Mouse (Mus musculus): ENCODE measurements at regions not wholly inside any gene's neighbourhood (a gene's known extent, or its start where the extent isn't known, plus 50 kb on each side); places are given as distances from the start of the nearest gene placed in this dataset.

DNA sequence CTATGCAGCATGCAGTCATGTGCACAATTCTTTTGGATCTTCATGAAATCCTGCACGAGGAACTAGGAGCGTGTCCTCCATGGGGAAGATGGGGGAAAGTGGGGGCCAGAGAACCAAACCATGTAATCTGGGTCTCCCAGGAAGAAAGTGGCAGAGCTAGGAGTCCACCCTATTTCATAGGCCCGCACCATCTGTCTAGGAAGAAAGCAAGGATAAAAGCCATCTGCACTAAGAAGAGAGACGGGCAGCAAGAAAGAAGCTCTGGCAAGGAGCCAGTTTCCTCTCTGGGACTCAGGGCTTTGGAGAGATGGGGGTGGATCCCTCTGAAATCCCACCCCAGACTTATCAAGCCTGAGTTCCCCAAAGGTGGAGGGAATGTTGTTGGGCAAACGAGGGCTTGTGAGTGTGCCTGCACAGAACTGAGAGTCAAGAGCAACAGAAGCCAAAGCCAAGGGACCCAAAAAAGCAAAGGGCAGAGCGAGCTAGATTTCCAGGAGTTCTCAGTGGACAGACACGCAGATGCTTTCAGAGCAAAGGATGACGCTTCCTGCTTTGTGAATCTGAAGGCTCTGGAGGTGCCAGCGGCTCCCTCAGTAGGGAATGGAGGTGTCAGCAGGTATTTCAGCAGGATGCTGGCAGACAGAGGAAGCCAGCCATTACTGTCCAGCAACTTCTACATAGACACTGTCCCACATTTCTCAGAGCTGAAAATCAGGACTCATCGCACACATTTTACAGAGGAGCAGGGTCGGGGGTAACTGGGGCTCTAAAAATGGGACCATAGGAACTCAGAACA, 110.8 kb downstream of the Pja1 start:
- H3K27me3 ChIP-seq (ENCODE audit: control insufficient read depth, insufficient read depth, low read depth, low read length) = peaks cover 2% of the 10 kb centered on the region; the same call in 1 of the 2 replicates
- ATAC-seq (ENCODE audit: low read depth) = no peak
- WGBS (ENCODE audit: insufficient replicate concordance) = 52% methylated on average over 11 of the region's 11 CpGs

DNA sequence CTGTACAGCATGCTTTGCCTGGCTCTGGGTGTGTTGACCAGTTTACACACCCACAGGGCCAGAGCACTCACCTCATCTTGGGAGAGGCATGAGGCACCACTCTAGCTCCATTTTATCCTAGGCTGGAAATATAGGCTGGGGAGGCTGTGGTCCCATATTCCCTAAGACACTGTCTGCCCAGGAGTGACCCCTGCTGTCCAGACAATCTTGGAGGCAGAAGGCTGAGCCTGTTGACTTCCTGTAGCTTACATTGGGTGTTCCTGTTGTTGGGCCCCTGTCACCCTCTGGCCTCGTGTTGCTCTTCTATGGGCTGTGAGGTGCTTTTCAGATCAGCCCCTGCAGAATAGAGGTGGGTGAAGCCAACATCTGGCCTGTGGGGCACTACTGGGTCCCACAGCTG, 112.3 kb downstream of the Pja1 start:
- H3K4me1 ChIP-seq (ENCODE audit: control insufficient read depth, low read depth, low read length) = no peaks in the 10 kb centered on the region
- H3K27ac ChIP-seq (ENCODE audit: low read length) = no peak overlapping the region
- no peak overlapping the region for H3K9ac ChIP-seq (ENCODE audit: low read depth, low read length)
- ATAC-seq (ENCODE audit: low read depth) = no peak
- peaks cover 2% of the 10 kb centered on the region; the same call in 1 of the 2 replicates for H3K27me3 ChIP-seq (ENCODE audit: control insufficient read depth, insufficient read depth, low read depth, low read length)
- no peak overlapping the region for H3K4me2 ChIP-seq (ENCODE audit: low read depth, low read length)
- no peaks in the 10 kb centered on the region for H3K36me3 ChIP-seq (ENCODE audit: control insufficient read depth, insufficient read depth)
- no peak overlapping the region for H3K4me3 ChIP-seq (ENCODE audit: low read depth, low read length)
- H3K9me3 ChIP-seq (replicated peaks; ENCODE audit: control insufficient read depth, low read length) = no peaks in the 10 kb centered on the region
- 7% methylated on average over 1 of the region's 1 CpGs for WGBS (ENCODE audit: insufficient replicate concordance)

More for the DNA sequence above, 110.8 kb downstream of the Pja1 start:
- Histone ChIP-seq H3K9me3 (replicated peaks; ENCODE audit: control insufficient read depth, low read length) (no peaks in the 10 kb centered on the region), H3K36me3 (ENCODE audit: control insufficient read depth, insufficient read depth) (no peaks in the 10 kb centered on the region), H3K4me2 (ENCODE audit: low read depth, low read length) (no peak overlapping the region), H3K4me3 (ENCODE audit: low read depth, low read length) (no peak overlapping the region), H3K4me1 (ENCODE audit: control insufficient read depth, low read depth, low read length) (no peaks in the 10 kb centered on the region), H3K9ac (ENCODE audit: low read depth, low read length) (no peak overlapping the region), H3K27ac (ENCODE audit: low read length) (no peak overlapping the region)

DNA sequence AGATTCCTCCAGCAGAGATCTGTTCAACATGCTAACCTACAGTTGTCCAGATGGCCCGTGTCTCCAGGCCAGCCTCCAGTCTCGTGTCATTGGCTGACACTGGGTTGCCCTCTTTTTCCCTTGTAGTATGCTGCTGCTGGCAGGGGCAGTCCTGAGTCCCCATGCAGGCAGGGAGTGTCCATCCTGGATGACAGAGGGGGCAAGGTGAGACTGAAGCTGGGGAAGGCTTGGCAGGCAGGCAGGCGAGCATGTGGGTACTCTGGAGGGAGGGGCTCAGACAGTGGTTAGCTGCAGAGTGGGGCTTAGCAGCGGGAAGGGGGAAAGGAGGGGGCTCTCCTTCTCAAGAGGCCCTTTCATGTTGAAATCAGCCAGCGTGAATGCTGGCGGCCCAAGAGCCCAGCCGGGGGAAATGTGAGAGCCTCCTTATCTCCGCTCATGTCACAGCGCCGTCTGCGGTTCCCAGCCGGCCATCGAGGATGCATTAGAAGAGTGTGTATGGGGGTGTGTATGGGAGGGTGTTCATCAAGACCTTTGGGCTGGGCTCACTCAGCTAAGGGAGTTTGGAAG, 112.9 kb downstream of the Pja1 start:
- Histone ChIP-seq H3K4me3 (ENCODE audit: low read depth, low read length) (no peak overlapping the region), H3K9me3 (replicated peaks; ENCODE audit: control insufficient read depth, low read length) (no peaks in the 10 kb centered on the region), H3K4me2 (ENCODE audit: low read depth, low read length) (no peak overlapping the region), H3K27ac (ENCODE audit: low read length) (no peak overlapping the region), H3K9ac (ENCODE audit: low read depth, low read length) (no peak overlapping the region), H3K36me3 (ENCODE audit: control insufficient read depth, insufficient read depth) (no peaks in the 10 kb centered on the region), H3K4me1 (ENCODE audit: control insufficient read depth, low read depth, low read length) (no peaks in the 10 kb centered on the region), H3K27me3 (ENCODE audit: control insufficient read depth, insufficient read depth, low read depth, low read length) (no peaks in the 10 kb centered on the region; the same call in 1 of the 2 replicates)
- WGBS (ENCODE audit: insufficient replicate concordance) = 30% methylated on average over 13 of the region's 13 CpGs
- no peak for ATAC-seq (ENCODE audit: low read depth)

DNA sequence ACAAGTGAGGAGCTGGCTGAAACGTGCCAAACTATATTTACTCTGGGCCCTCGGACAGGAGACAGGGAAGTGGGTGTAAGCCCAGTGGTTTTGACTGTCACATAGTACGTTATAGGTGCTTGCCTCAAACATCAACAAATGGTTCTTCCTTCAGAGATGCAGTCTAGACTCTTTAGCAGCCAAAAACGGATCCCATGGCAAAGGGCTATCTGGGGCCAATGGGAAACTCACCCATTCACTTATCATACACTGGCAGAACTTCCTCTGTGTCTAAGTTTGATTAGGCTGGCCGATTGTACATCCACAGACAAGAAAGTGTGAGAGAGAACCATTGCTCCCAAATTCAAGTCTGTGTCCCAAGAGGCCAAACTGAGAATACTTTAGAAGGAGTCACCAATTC, 115.9 kb downstream of the Pja1 start:
- no peak overlapping the region for H3K27ac ChIP-seq (ENCODE audit: low read length)
- H3K4me3 ChIP-seq (ENCODE audit: low read depth, low read length) = no peak overlapping the region
- H3K4me2 ChIP-seq (ENCODE audit: low read depth, low read length) = no peak overlapping the region
- no peak for ATAC-seq (ENCODE audit: low read depth)
- no peak overlapping the region for H3K9ac ChIP-seq (ENCODE audit: low read depth, low read length)
- H3K36me3 ChIP-seq (ENCODE audit: control insufficient read depth, insufficient read depth) = no peaks in the 10 kb centered on the region
- no peaks in the 10 kb centered on the region; the same call in 1 of the 2 replicates for H3K27me3 ChIP-seq (ENCODE audit: control insufficient read depth, insufficient read depth, low read depth, low read length)
- WGBS (ENCODE audit: insufficient replicate concordance) = 24% methylated on average over 5 of the region's 5 CpGs
- H3K4me1 ChIP-seq (ENCODE audit: control insufficient read depth, low read depth, low read length) = no peaks in the 10 kb centered on the region
- no peaks in the 10 kb centered on the region for H3K9me3 ChIP-seq (replicated peaks; ENCODE audit: control insufficient read depth, low read length)

DNA sequence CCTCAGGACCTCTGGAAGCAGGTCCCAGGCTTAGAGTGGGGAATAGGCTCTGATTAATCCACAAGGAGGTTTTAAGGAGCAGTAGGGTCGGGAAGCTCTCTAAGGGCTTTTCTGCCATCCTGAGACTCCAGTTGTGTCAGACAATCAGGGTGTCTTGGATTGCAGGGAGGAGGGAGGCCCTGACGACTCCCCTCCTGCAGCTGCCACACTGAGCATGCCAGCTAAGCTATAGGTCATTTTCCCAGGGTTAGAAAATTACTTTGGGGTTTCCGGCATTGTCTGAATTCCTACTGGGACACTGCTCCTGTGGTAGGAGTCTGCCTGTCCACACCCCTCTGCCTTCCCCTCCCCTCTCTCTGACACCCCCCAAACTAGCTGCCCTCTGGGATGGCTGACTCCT, 120.8 kb downstream of the Pja1 start:
- Histone ChIP-seq H3K9ac (ENCODE audit: low read depth, low read length) (no peak overlapping the region), H3K36me3 (ENCODE audit: control insufficient read depth, insufficient read depth) (no peaks in the 10 kb centered on the region), H3K27ac (ENCODE audit: low read length) (no peak overlapping the region), H3K27me3 (ENCODE audit: control insufficient read depth, insufficient read depth, low read depth, low read length) (no peaks in the 10 kb centered on the region; the same call in 1 of the 2 replicates), H3K9me3 (replicated peaks; ENCODE audit: control insufficient read depth, low read length) (no peaks in the 10 kb centered on the region), H3K4me1 (ENCODE audit: control insufficient read depth, low read depth, low read length) (no peaks in the 10 kb centered on the region), H3K4me2 (ENCODE audit: low read depth, low read length) (no peak overlapping the region), H3K4me3 (ENCODE audit: low read depth, low read length) (no peak overlapping the region)
- 46% methylated on average over 3 of the region's 3 CpGs for WGBS (ENCODE audit: insufficient replicate concordance)
- no peak for ATAC-seq (ENCODE audit: low read depth)

DNA sequence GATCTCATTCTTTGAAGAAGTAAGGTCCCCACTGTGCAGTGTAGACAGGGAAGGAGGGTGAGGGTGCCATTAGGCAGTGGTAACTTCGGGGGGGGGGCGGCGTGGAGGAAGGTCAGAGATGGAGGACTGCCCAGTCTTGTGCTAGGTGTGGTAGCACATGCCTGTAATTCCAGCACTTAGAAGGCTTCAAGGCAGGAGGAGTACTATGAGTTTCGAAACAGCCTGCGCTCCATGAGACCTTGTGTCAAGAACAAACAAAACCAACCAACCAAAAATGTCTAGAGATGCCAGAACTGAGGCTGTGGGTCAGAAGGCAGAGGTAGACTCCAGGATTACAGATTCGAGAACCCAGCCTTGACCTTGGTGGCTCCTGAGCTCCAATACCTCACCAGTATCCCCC, 130.8 kb downstream of the Pja1 start:
- Histone ChIP-seq H3K4me1 (ENCODE audit: control insufficient read depth, low read depth, low read length) (no peaks in the 10 kb centered on the region), H3K4me2 (ENCODE audit: low read depth, low read length) (no peak overlapping the region), H3K27ac (ENCODE audit: low read length) (no peak overlapping the region), H3K27me3 (ENCODE audit: control insufficient read depth, insufficient read depth, low read depth, low read length) (no peaks in the 10 kb centered on the region), H3K9me3 (replicated peaks; ENCODE audit: control insufficient read depth, low read length) (no peaks in the 10 kb centered on the region), H3K36me3 (ENCODE audit: control insufficient read depth, insufficient read depth) (no peaks in the 10 kb centered on the region), H3K4me3 (ENCODE audit: low read depth, low read length) (no peak overlapping the region), H3K9ac (ENCODE audit: low read depth, low read length) (no peak overlapping the region)
- no peak for ATAC-seq (ENCODE audit: low read depth)
- WGBS (ENCODE audit: insufficient replicate concordance) = 63% methylated on average over 6 of the region's 6 CpGs

DNA sequence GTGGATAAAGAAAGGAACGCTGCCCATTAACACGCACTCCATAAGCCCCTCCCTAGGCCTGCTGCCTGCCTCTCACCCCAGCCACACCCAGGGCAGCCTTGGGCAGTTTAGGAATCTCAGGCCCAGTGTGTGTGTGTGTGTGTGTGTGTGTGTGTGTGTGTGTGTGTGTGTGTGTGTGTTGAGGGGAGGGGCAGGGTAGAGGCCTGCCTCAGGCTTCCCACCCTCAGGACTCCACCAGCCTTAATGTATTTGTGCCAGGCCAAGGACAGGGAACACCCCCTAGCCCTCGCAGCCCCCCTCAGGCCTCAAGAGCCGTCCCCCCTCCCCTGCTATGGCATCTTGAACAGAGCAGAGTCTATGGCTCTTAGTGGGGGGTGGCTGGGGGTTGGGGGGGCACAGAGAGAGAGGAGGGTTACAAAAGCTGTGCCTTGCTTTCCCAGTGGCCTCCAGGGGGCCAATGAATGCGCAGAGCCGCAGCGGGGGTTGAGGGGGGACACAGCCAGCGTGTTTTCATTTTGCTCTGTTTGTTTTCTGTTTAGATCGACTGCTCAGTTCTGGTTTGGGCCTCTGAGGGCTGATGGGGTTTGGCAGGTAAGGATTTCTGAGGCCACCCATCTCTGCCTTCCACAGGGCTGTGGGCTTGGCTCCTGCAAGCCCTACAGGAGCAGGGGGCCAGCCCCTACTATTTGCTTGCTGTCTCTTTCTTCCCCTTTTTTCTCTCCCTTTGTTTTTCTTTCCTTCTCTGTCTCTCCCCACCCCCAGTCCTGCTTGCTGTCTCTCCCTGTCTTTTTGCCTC, 131.8 kb downstream of the Pja1 start:
- no peak for ATAC-seq (ENCODE audit: low read depth)
- Histone ChIP-seq H3K4me3 (ENCODE audit: low read depth, low read length) (no peak overlapping the region), H3K9me3 (replicated peaks; ENCODE audit: control insufficient read depth, low read length) (no peaks in the 10 kb centered on the region), H3K36me3 (ENCODE audit: control insufficient read depth, insufficient read depth) (no peaks in the 10 kb centered on the region), H3K27ac (ENCODE audit: low read length) (no peak overlapping the region), H3K9ac (ENCODE audit: low read depth, low read length) (no peak overlapping the region), H3K27me3 (ENCODE audit: control insufficient read depth, insufficient read depth, low read depth, low read length) (no peaks in the 10 kb centered on the region), H3K4me2 (ENCODE audit: low read depth, low read length) (no peak overlapping the region), H3K4me1 (ENCODE audit: control insufficient read depth, low read depth, low read length) (no peaks in the 10 kb centered on the region)
- WGBS (ENCODE audit: insufficient replicate concordance) = 43% methylated on average over 8 of the region's 9 CpGs

DNA sequence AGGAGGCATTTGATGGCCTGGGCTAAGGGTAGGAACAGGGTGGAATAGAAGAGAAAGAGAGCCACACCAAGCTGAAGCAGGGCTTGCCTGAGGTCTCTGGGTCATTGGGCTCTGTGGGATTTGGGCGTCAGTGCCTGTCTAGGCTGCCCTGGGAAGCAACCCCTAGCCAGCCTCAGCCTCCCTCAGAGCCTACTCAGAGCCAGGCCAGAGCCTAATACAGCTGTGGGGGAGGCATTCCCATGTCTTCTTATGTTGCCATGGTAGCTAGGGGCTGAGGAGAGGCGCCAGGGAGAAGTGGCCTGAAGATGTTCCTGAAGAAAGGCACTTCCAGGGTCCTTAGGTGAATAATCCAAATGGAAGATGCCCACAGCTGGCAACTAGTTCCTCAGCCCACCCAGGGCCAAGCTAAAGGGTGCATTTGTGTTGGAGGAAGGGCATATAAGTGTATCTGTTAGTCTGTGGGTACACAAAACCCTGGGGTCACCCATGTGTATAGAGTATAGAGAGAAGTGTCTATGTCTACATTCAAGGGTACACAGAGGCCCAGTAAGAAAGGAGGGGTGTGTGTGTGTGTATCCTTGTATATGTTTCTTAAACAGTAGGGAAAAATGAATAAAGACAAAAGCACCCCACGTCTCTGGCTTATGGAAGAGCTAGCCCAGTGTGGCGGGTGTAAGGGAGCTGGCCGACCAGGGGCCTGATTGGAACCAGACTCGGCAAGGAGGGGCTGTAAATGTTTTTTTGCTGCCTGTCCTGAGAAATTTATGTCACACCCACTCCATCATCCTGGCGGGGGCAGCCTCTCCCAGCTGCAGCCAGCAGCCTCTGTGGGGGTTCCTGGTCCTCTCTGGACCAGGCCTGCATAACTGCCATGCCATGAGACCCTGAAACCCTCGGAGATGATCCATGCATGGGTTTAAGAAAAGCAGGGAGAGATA, 134.2 kb downstream of the Pja1 start:
- H3K27ac ChIP-seq (ENCODE audit: low read length) = no peak overlapping the region

More for the DNA sequence above, 134.2 kb downstream of the Pja1 start:
- Histone ChIP-seq H3K4me3 (ENCODE audit: low read depth, low read length) (no peak overlapping the region), H3K27me3 (ENCODE audit: control insufficient read depth, insufficient read depth, low read depth, low read length) (no peaks in the 10 kb centered on the region), H3K36me3 (ENCODE audit: control insufficient read depth, insufficient read depth) (no peaks in the 10 kb centered on the region), H3K4me1 (ENCODE audit: control insufficient read depth, low read depth, low read length) (no peaks in the 10 kb centered on the region), H3K4me2 (ENCODE audit: low read depth, low read length) (no peak overlapping the region), H3K9me3 (replicated peaks; ENCODE audit: control insufficient read depth, low read length) (no peaks in the 10 kb centered on the region), H3K9ac (ENCODE audit: low read depth, low read length) (no peak overlapping the region)
- WGBS (ENCODE audit: insufficient replicate concordance) = 50% methylated on average over 8 of the region's 8 CpGs
- no peak for ATAC-seq (ENCODE audit: low read depth)
